Comparison of ENCODE assay signal across 8 mouse cellular contexts in genomic region chr11:3291311-3292061, GRCm38 (mm10). TPM values are rescaled to one million over a fixed set of nuclear protein-coding genes. Genes with fewer than 3 reads are reported as not detected.
DNase-seq lines count a peak whose midpoint lies in the region; ATAC-seq and TF ChIP-seq lines count a peak whose summit lies in the region.

No protein-coding gene starts in this region.

- TF ChIP-seq POLR2A in CH12.LX (IDR thresholded peaks at IDR 0.05; ENCODE audit: low read depth, low read length) = no peak

- peak overlapping the region; percentile 72 for H3K9ac ChIP-seq in CH12.LX (ENCODE audit: insufficient read depth, low read depth)
- H3K9ac ChIP-seq in embryonic facial prominence, embryonic 14.5 days (ENCODE audit: low read depth, low read length) = peak overlapping the region; percentile 97
- peak overlapping the region; percentile 94 for H3K9ac ChIP-seq in hindbrain, postnatal 0 days (replicated peaks; ENCODE audit: low read length)

- peaks cover 31% of the 10 kb centered on the region for H3K79me2 ChIP-seq in CH12.LX (replicated peaks; ENCODE audit: control insufficient read depth, extremely low read depth, insufficient read depth, poor library complexity, severe bottlenecking)

- H3K27me3 ChIP-seq in CH12.LX (replicated peaks) = no peaks in the 10 kb centered on the region
- no peaks in the 10 kb centered on the region for H3K27me3 ChIP-seq in embryonic facial prominence, embryonic 14.5 days (replicated peaks; ENCODE audit: control insufficient read depth, insufficient read depth, low read length)
- no peaks in the 10 kb centered on the region for H3K27me3 ChIP-seq in hindbrain, postnatal 0 days (ENCODE audit: insufficient read depth, low read length)

- under 1% methylated on average over 26 of the region's 26 CpGs for WGBS in embryonic facial prominence, embryonic 14.5 days
- under 1% methylated on average over 26 of the region's 26 CpGs for WGBS in hindbrain, postnatal 0 days

- no peak for ATAC-seq in embryonic facial prominence, embryonic 14.5 days (ENCODE audit: low read depth)
- no peak for ATAC-seq in hindbrain, postnatal 0 days

- no peak for TF ChIP-seq CTCF in CH12.LX (conservative IDR thresholded peaks at IDR 0.05 in 1 of 2, IDR thresholded peaks at IDR 0.05 in 1 of 2; ENCODE audit: low read depth in 2 of 2, low read length in 2 of 2)
- TF ChIP-seq CTCF in hindbrain, postnatal 0 days (IDR thresholded peaks at IDR 0.05; ENCODE audit: low read depth) = no peak

- H3K36me3 ChIP-seq in CH12.LX (replicated peaks in 1 of 2; ENCODE audit: control insufficient read depth in 1 of 2, insufficient read depth in 1 of 2, low read length in 1 of 2) = peaks cover 27 to 34% of the 10 kb centered on the region in 2 experiments
- H3K36me3 ChIP-seq in embryonic facial prominence, embryonic 14.5 days (ENCODE audit: control insufficient read depth, insufficient read depth, low read length) = peaks cover 36% of the 10 kb centered on the region
- peaks cover 21% of the 10 kb centered on the region for H3K36me3 ChIP-seq in hindbrain, postnatal 0 days (ENCODE audit: insufficient read depth, low read length)

- H3K4me1 ChIP-seq in CH12.LX (ENCODE audit: control insufficient read depth in 1 of 2, insufficient read depth in 2 of 2) = peaks cover 0 to 47% of the 10 kb centered on the region in 2 experiments; a peak in 2 of 4 replicates
- peaks cover 22% of the 10 kb centered on the region for H3K4me1 ChIP-seq in embryonic facial prominence, embryonic 14.5 days (ENCODE audit: control insufficient read depth, insufficient read depth, low read length)
- H3K4me1 ChIP-seq in hindbrain, postnatal 0 days (ENCODE audit: insufficient read depth, low read length) = peaks cover 34% of the 10 kb centered on the region

- DNase-seq in embryo, embryonic 10 days (ENCODE audit: low spot score) = peak; percentile 44
- no peak for DNase-seq in embryo, embryonic 9.5 days (ENCODE audit: extremely low spot score)
- peak; percentile 47 for DNase-seq in CH12.LX (ENCODE audit: extremely low read depth)
- no peak for DNase-seq in embryonic facial prominence, embryonic 14.5 days (ENCODE audit: low spot score)
- DNase-seq in hindbrain, postnatal 0 days (ENCODE audit: low spot score) = peak; percentile 27
- DNase-seq in lung, postnatal 4 days = peak; percentile 34 to 40
- DNase-seq in spleen, postnatal 4 days (ENCODE audit: low spot score in 2 of 2) = peak; percentile 37 to 79
- DNase-seq in urinary bladder, postnatal 36 days (ENCODE audit: low spot score in 2 of 2) = no peak

- no peak for TF ChIP-seq EP300 in CH12.LX (IDR thresholded peaks at IDR 0.05; ENCODE audit: low read length)

- peak overlapping the region; percentile 96 for H3K4me2 ChIP-seq in CH12.LX (ENCODE audit: insufficient read depth, low read depth, poor library complexity, severe bottlenecking)
- peak overlapping the region; percentile 100 for H3K4me2 ChIP-seq in embryonic facial prominence, embryonic 14.5 days (ENCODE audit: low read depth, low read length)
- peak overlapping the region; percentile 98 for H3K4me2 ChIP-seq in hindbrain, postnatal 0 days (ENCODE audit: low read depth, low read length)

- H3K9me3 ChIP-seq in CH12.LX (replicated peaks; ENCODE audit: low read length) = no peaks in the 10 kb centered on the region
- no peaks in the 10 kb centered on the region for H3K9me3 ChIP-seq in embryonic facial prominence, embryonic 14.5 days (ENCODE audit: control insufficient read depth, low read length)
- H3K9me3 ChIP-seq in hindbrain, postnatal 0 days (ENCODE audit: low read length) = no peaks in the 10 kb centered on the region

- TF ChIP-seq RAD21 in CH12.LX (IDR thresholded peaks at IDR 0.05; ENCODE audit: low read depth, low read length) = no peak

- H3K4me3 ChIP-seq in CH12.LX (replicated peaks in 1 of 3; ENCODE audit: low read depth in 2 of 3, low read length in 2 of 3, poor library complexity in 1 of 3) = peak overlapping the region; percentile 79 to 85 (median 84)
- peak overlapping the region; percentile 88 for H3K4me3 ChIP-seq in embryonic facial prominence, embryonic 14.5 days (ENCODE audit: low read depth, low read length)
- peak overlapping the region; percentile 74 for H3K4me3 ChIP-seq in hindbrain, postnatal 0 days (ENCODE audit: low read length)

- in situ Hi-C loops in CH12.LX (cut with MboI; ENCODE audit: low pct_ligation_motif_present, low pct_unique_long_range_greater_than_20kb, low sequenced_read_pairs) = no loop called here

- H3K27ac ChIP-seq in CH12.LX (ENCODE audit: insufficient read depth, low read depth) = peak overlapping the region; percentile 47
- peak overlapping the region; percentile 100 for H3K27ac ChIP-seq in embryonic facial prominence, embryonic 14.5 days (replicated peaks; ENCODE audit: low read depth, low read length)
- H3K27ac ChIP-seq in hindbrain, postnatal 0 days = peak overlapping the region; percentile 100

- dilution Hi-C loops in CH12.LX (cut with MboI; ENCODE audit: extremely low pct_ligation_motif_present, extremely low pct_unique_long_range_greater_than_20kb, low sequenced_read_pairs) = no loop called here

TF ChIP-seq in CH12.LX, 34 proteins besides CTCF, POLR2A, EP300 and RAD21:
- TF ChIP-seq BHLHE40 (IDR thresholded peaks at IDR 0.05; ENCODE audit: low read depth, low read length) (peak; percentile 75), ELF1 (IDR thresholded peaks at IDR 0.05; ENCODE audit: low read depth, low read length) (no peak), CHD1 (IDR thresholded peaks at IDR 0.05; ENCODE audit: low read depth, low read length) (peak; percentile 66; the same call in 1 of the 2 replicates), CHD2 (IDR thresholded peaks at IDR 0.05; ENCODE audit: low read length) (0 out of 2 replicates have a peak, but pooled peaks have one; percentile 9)

RNA-seq across cellular contexts. Expression of gene Patz1, which starts 2.8 kb away (rescaled TPM):
- 29.5 and 30.5 TPM in 2 replicates for total RNA-seq in CH12.LX (2012; rRNA removed)
- 30.8 and 31.5 TPM in 2 replicates for total RNA-seq in CH12.LX (2014; rRNA removed)
- 35.3 and 37.4 TPM in 2 replicates for polyA plus RNA-seq in CH12.LX (2012; ENCODE audit: insufficient read length, low read depth)
- polyA plus RNA-seq in embryonic facial prominence, embryonic 14.5 days (2014; fragmentation: Nextera tagmentation; extraction: Ambion mirVana) = 35.3 and 41.0 TPM in 2 replicates
- 89.6 and 97.1 TPM in 2 replicates for total RNA-seq in hindbrain, postnatal 0 days (2014; rRNA removed)
- 38.8 and 40.4 TPM in 2 replicates for polyA plus RNA-seq in hindbrain, postnatal 0 days (2015; fragmentation: Nextera tagmentation; extraction: Ambion mirVana)

RNA-seq across cellular contexts. Expression of gene Drg1, which starts 25.3 kb away (rescaled TPM):
- total RNA-seq in CH12.LX (2012; rRNA removed) (158 and 189 TPM in 2 replicates), CH12.LX (2014; rRNA removed) (439 and 480 TPM in 2 replicates)
- 249 and 267 TPM in 2 replicates for polyA plus RNA-seq in CH12.LX (2012; ENCODE audit: insufficient read length, low read depth)
- polyA plus RNA-seq in embryonic facial prominence, embryonic 14.5 days (2014; fragmentation: Nextera tagmentation; extraction: Ambion mirVana) = 177 and 190 TPM in 2 replicates
- total RNA-seq in hindbrain, postnatal 0 days (2014; rRNA removed) = 62.3 and 73.1 TPM in 2 replicates
- polyA plus RNA-seq in hindbrain, postnatal 0 days (2015; fragmentation: Nextera tagmentation; extraction: Ambion mirVana) = 176 and 186 TPM in 2 replicates

RNA-seq across cellular contexts. Expression of gene Pik3ip1, which starts 38.7 kb away (rescaled TPM):
- total RNA-seq in CH12.LX (2012; rRNA removed) (1.3 and 2.6 TPM in 2 replicates), CH12.LX (2014; rRNA removed) (0.39 and 0.80 TPM in 2 replicates)
- 1.3 and 1.9 TPM in 2 replicates for polyA plus RNA-seq in CH12.LX (2012; ENCODE audit: insufficient read length, low read depth)
- 14.4 and 16.2 TPM in 2 replicates for polyA plus RNA-seq in embryonic facial prominence, embryonic 14.5 days (2014; fragmentation: Nextera tagmentation; extraction: Ambion mirVana)
- 34.3 and 40.9 TPM in 2 replicates for total RNA-seq in hindbrain, postnatal 0 days (2014; rRNA removed)
- 41.6 and 45.4 TPM in 2 replicates for polyA plus RNA-seq in hindbrain, postnatal 0 days (2015; fragmentation: Nextera tagmentation; extraction: Ambion mirVana)

Comparison
In these comparisons a context has a peak if more than half of its experiments do, and no peak if none do; other contexts are left out.
1. DNase-seq: peak in embryo, embryonic 10 days (single experiment), CH12.LX (single experiment), hindbrain, postnatal 0 days (single experiment), lung, postnatal 4 days (2 of 2) and spleen, postnatal 4 days (2 of 2); none in embryo, embryonic 9.5 days (single experiment), embryonic facial prominence, embryonic 14.5 days (single experiment) and urinary bladder, postnatal 36 days (0 of 2).
2. H3K27ac ChIP-seq: peak in every context shown above with its lines; median percentile 100 in embryonic facial prominence, embryonic 14.5 days; 100 in hindbrain, postnatal 0 days; 47 in CH12.LX.
3. Peak in every context shown above with its lines, with median percentiles within 50 percentile points of each other: H3K4me2 ChIP-seq, H3K4me3 ChIP-seq and H3K9ac ChIP-seq.